Mouse (Mus musculus) small intestine, adult 2 months (tissue): ENCODE measurements around the gene Tmem177.

Source experiments
- CTCF ChIP-seq: fragments of 200-500 bp; IDR thresholded peaks from 2 replicates; pipeline ENCODE4 v1.5.1; 2012; ENCODE audit warnings: low read depth, mild to moderate bottlenecking, control low read depth, inconsistent platforms, low read length, moderate library complexity, mixed read lengths; ENCODE audit not compliant: insufficient replicate concordance, insufficient read length; ENCODE audit errors: extremely low read depth
- POLR2A ChIP-seq: fragments of 200-500 bp; IDR thresholded peaks from 2 replicates; pipeline ENCODE4 v1.6.1; 2012; ENCODE audit warnings: low read depth, mild to moderate bottlenecking, control low read depth, inconsistent platforms, low read length, moderate library complexity

DNA sequence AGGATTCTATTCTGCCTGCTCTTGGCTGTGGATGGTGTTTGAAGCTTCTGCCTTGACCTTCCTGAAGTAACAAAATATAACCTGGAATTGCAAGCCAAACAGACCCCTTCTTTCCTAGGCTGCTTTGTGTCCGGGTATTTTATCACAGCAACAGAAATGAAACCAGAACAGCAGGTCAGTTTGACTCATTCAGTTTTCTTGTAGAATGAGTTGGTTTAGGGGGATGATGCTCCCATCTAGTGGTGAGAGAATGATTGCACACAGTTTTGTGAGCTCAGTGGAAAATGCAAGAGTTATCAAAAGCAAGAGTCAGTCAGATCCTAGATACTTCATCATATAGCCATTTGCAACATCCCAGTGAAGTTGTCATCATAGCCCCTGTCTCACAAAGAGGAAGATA lies 16.7 kb upstream of the Tmem177 start:
- no peak for TF ChIP-seq CTCF
- no peak for TF ChIP-seq POLR2A
